Mouse (Mus musculus) heart, embryonic 15.5 days (tissue): ENCODE data around the gene Nr5a1. TPM values are rescaled to one million over a fixed set of nuclear protein-coding genes. Genes with fewer than 3 reads are reported as not detected.

Source experiments
- ATAC-seq: fragments of 200-750 bp; cut with Nextera tagmentation; replicated peaks from 2 replicates; pipeline ENCODE4 v1.8.0; 2017; ENCODE audit warnings: low read depth, moderate TSS enrichment; ENCODE audit not compliant: insufficient number of reproducible peaks, insufficient read depth, low FRiP score
- H3K27ac ChIP-seq: fragments of 300-500 bp; sonication (generic); 2 replicates; pipeline ENCODE4 v1.5.1; 2015; ENCODE audit warnings: mild to moderate bottlenecking, inconsistent platforms
- H3K27me3 ChIP-seq: fragments of 300-500 bp; sonication (generic); 2 replicates; pipeline ENCODE4 v1.6.1; 2015; ENCODE audit warnings: inconsistent platforms
- H3K36me3 ChIP-seq: fragments of 300-500 bp; sonication (generic); 2 replicates; pipeline ENCODE4 v1.6.1; 2015; ENCODE audit warnings: mild to moderate bottlenecking, inconsistent platforms
- H3K4me1 ChIP-seq: fragments of 300-500 bp; sonication (generic); replicated peaks from 2 replicates; pipeline ENCODE4 v1.6.1; 2015; ENCODE audit warnings: inconsistent platforms
- H3K4me2 ChIP-seq: fragments of 300-500 bp; sonication (generic); 2 replicates; pipeline ENCODE4 v1.6.1; 2015; ENCODE audit warnings: inconsistent platforms, mild to moderate bottlenecking, moderate library complexity
- H3K4me3 ChIP-seq: fragments of 300-500 bp; sonication (generic); 2 replicates; pipeline ENCODE4 v1.5.1; 2015; ENCODE audit warnings: mild to moderate bottlenecking, inconsistent platforms
- H3K9ac ChIP-seq: fragments of 300-500 bp; sonication (generic); 2 replicates; pipeline ENCODE4 v1.6.1; 2015; ENCODE audit warnings: mild to moderate bottlenecking, inconsistent platforms
- H3K9me3 ChIP-seq: fragments of 300-500 bp; sonication (generic); replicated peaks from 2 replicates; pipeline ENCODE4 v1.6.1; 2016; ENCODE audit warnings: inconsistent platforms
- WGBS: fragments of 180-500 bp; shearing (Covaris S2); methylation state at CpG from one replicate; pipeline ENCODE4 v1.1.7; 2015; ENCODE audit warnings: mixed read lengths; 5-methylcytosine and 5-hydroxymethylcytosine counted together
- polyA plus RNA-seq: library from polyadenylated mRNA; unstranded; fragments of >200 nt; fragmentation: Nextera tagmentation; extraction: Ambion mirVana; gene quantifications from 2 replicates; pipeline ENCODE4 v1.2.1, GENCODE M21; 2015

Gene Nr5a1
- polyA plus RNA-seq, 1 experiment from 2014 or later, result not detected

GRCm38 (mm10) chr2:38700177-38700576, 14.2 kb downstream of the Nr5a1 start:
- Histone ChIP-seq H3K9me3 (no peaks in the 10 kb centered on the region), H3K27me3 (peaks cover 71% of the 10 kb centered on the region), H3K4me3 (no peak overlapping the region), H3K4me1 (no peaks in the 10 kb centered on the region), H3K27ac (no peak overlapping the region), H3K36me3 (no peaks in the 10 kb centered on the region), H3K4me2 (no peak overlapping the region), H3K9ac (no peak overlapping the region)
- 61% methylated on average over 5 of the region's 5 CpGs for WGBS
- ATAC-seq, result no peak

GRCm38 (mm10) chr2:38698623-38699022, 15.7 kb downstream of the Nr5a1 start:
- Histone ChIP-seq H3K27ac (no peak overlapping the region), H3K36me3 (no peaks in the 10 kb centered on the region), H3K27me3 (peaks cover 66% of the 10 kb centered on the region), H3K4me3 (no peak overlapping the region), H3K4me2 (no peak overlapping the region), H3K4me1 (no peaks in the 10 kb centered on the region), H3K9ac (no peak overlapping the region), H3K9me3 (no peaks in the 10 kb centered on the region)
- no peak for ATAC-seq
- WGBS, result 80% methylated on average over 5 of the region's 5 CpGs

GRCm38 (mm10) chr2:38697128-38698120, 16.9 kb downstream of the Nr5a1 start:
- Histone ChIP-seq H3K27ac (no peak overlapping the region), H3K9ac (no peak overlapping the region), H3K9me3 (no peaks in the 10 kb centered on the region), H3K27me3 (peaks cover 57% of the 10 kb centered on the region), H3K36me3 (no peaks in the 10 kb centered on the region), H3K4me1 (no peaks in the 10 kb centered on the region), H3K4me3 (no peak overlapping the region), H3K4me2 (no peak overlapping the region)
- ATAC-seq, result no peak
- WGBS, result 59% methylated on average over 27 of the region's 27 CpGs

- H3K9ac ChIP-seq, result no peak overlapping the region
- peaks cover 53% of the 10 kb centered on the region for H3K27me3 ChIP-seq
- no peak overlapping the region for H3K4me3 ChIP-seq
- H3K27ac ChIP-seq, result no peak overlapping the region
- no peaks in the 10 kb centered on the region for H3K4me1 ChIP-seq
- no peaks in the 10 kb centered on the region for H3K36me3 ChIP-seq
- WGBS, result 53% methylated on average over 9 of the region's 9 CpGs
- no peak for ATAC-seq
- no peak overlapping the region for H3K4me2 ChIP-seq
- H3K9me3 ChIP-seq, result no peaks in the 10 kb centered on the region
Measured at GRCm38 (mm10) chr2:38695770-38696169, 18.6 kb downstream of the Nr5a1 start.

- no peaks in the 10 kb centered on the region for H3K9me3 ChIP-seq
- H3K4me1 ChIP-seq, result peaks cover 6% of the 10 kb centered on the region
- whole genome bisulfite sequencing, result 13% methylated on average over 8 of the region's 8 CpGs
- H3K4me3 ChIP-seq, result no peak overlapping the region
- H3K27ac ChIP-seq, result no peak overlapping the region
- ATAC-seq, result no peak
- H3K9ac ChIP-seq, result no peak overlapping the region
- H3K27me3 ChIP-seq, result peaks cover 62% of the 10 kb centered on the region
- H3K36me3 ChIP-seq, result no peaks in the 10 kb centered on the region
- no peak overlapping the region for H3K4me2 ChIP-seq
Measured at GRCm38 (mm10) chr2:38691542-38691941, 22.8 kb downstream of the Nr5a1 start.

- ATAC-seq, result no peak
- H3K4me3 ChIP-seq, result no peak overlapping the region
- H3K9me3 ChIP-seq, result no peaks in the 10 kb centered on the region
- WGBS, result 58% methylated on average over 1 of the region's 1 CpGs
- peaks cover 6% of the 10 kb centered on the region for H3K4me1 ChIP-seq
- H3K36me3 ChIP-seq, result no peaks in the 10 kb centered on the region
- no peak overlapping the region for H3K9ac ChIP-seq
- H3K27me3 ChIP-seq, result peaks cover 60% of the 10 kb centered on the region
- no peak overlapping the region for H3K27ac ChIP-seq
- no peak overlapping the region for H3K4me2 ChIP-seq
Measured at GRCm38 (mm10) chr2:38689881-38690280, 24.5 kb downstream of the Nr5a1 start.

GRCm38 (mm10) chr2:38688791-38689520, 25.4 kb downstream of the Nr5a1 start:
- Histone ChIP-seq H3K9me3 (no peaks in the 10 kb centered on the region), H3K27ac (no peak overlapping the region), H3K36me3 (no peaks in the 10 kb centered on the region), H3K4me2 (peak overlapping the region; percentile 70), H3K27me3 (peaks cover 57% of the 10 kb centered on the region), H3K4me3 (peak overlapping the region; percentile 41), H3K4me1 (peaks cover 6% of the 10 kb centered on the region), H3K9ac (peak overlapping the region; percentile 46; the same call in 1 of the 2 replicates)
- ATAC-seq, result no peak
- WGBS, result 4% methylated on average over 28 of the region's 29 CpGs

- no peaks in the 10 kb centered on the region for H3K9me3 ChIP-seq
- H3K4me1 ChIP-seq, result peaks cover 6% of the 10 kb centered on the region
- H3K4me2 ChIP-seq, result no peak overlapping the region
- no peaks in the 10 kb centered on the region for H3K36me3 ChIP-seq
- no peak overlapping the region for H3K4me3 ChIP-seq
- WGBS, result 54% methylated on average over 3 of the region's 3 CpGs
- no peak overlapping the region for H3K9ac ChIP-seq
- H3K27ac ChIP-seq, result no peak overlapping the region
- ATAC-seq, result no peak
- H3K27me3 ChIP-seq, result peaks cover 42% of the 10 kb centered on the region
Measured at GRCm38 (mm10) chr2:38685746-38686145, 28.6 kb downstream of the Nr5a1 start.

- ATAC-seq, result no peak
- H3K4me1 ChIP-seq, result no peaks in the 10 kb centered on the region
- H3K27me3 ChIP-seq, result peaks cover 22% of the 10 kb centered on the region
- H3K9me3 ChIP-seq, result no peaks in the 10 kb centered on the region
- no peak overlapping the region for H3K4me3 ChIP-seq
- 53% methylated on average over 5 of the region's 5 CpGs for whole genome bisulfite sequencing
- no peak overlapping the region for H3K27ac ChIP-seq
- H3K9ac ChIP-seq, result no peak overlapping the region
- H3K36me3 ChIP-seq, result no peaks in the 10 kb centered on the region
- no peak overlapping the region for H3K4me2 ChIP-seq
Measured at GRCm38 (mm10) chr2:38683083-38683482, 31.3 kb downstream of the Nr5a1 start.

- no peak for ATAC-seq
Measured at GRCm38 (mm10) chr2:38682209-38682608, 32.1 kb downstream of the Nr5a1 start.

GRCm38 (mm10) chr2:38678947-38679346, 35.4 kb downstream of the Nr5a1 start:
- Histone ChIP-seq H3K9ac (no peak overlapping the region), H3K27me3 (peaks cover 11% of the 10 kb centered on the region; the same call in 1 of the 2 replicates), H3K4me1 (no peaks in the 10 kb centered on the region), H3K36me3 (no peaks in the 10 kb centered on the region), H3K4me3 (no peak overlapping the region), H3K4me2 (no peak overlapping the region), H3K9me3 (no peaks in the 10 kb centered on the region), H3K27ac (no peak overlapping the region)
- no peak for ATAC-seq

More at GRCm38 (mm10) chr2:38682209-38682608, 32.1 kb downstream of the Nr5a1 start:
- Histone ChIP-seq H3K9me3 (no peaks in the 10 kb centered on the region), H3K4me1 (no peaks in the 10 kb centered on the region), H3K9ac (no peak overlapping the region), H3K36me3 (no peaks in the 10 kb centered on the region), H3K4me3 (no peak overlapping the region), H3K27me3 (peaks cover 17% of the 10 kb centered on the region), H3K27ac (no peak overlapping the region), H3K4me2 (no peak overlapping the region)
- WGBS, result 81% methylated on average over 5 of the region's 5 CpGs
